Mouse (Mus musculus) CD4-positive, CD25-positive, alpha-beta regulatory T cell, adult 9 weeks (primary cell): ENCODE results near the gene Ddx60. TPM values are rescaled to one million over a fixed set of nuclear protein-coding genes. Genes with fewer than 3 reads are reported as not detected.

ENCODE experiments used
- polyA plus RNA-seq: library from polyadenylated mRNA; unstranded; fragments of 100-300 nt; shearing (Covaris generic); gene quantifications from one replicate; pipeline ENCODE4 v1.2.1, GENCODE M21; 2017

Gene Ddx60
- 45.5 TPM for polyA plus RNA-seq

GRCm38 (mm10) chr8:61927777-61928494 lies at the start of gene Ddx60:
Gene Ddx60, plus strand, starts transcription at chr8:61928087.

GRCm38 (mm10) chr8:61902521-61902920 lies 25.4 kb upstream of the Ddx60 start, which contains the start of gene Palld:
Gene Palld, minus strand, starts transcription at chr8:61902690.

Other genes with a start within 250 kb of the Ddx60 start
- 0.63 TPM for gene Palld, start 25.4 kb upstream of the Ddx60 start, polyA plus RNA-seq
- not detected for gene Anxa10, start 195.1 kb downstream of the Ddx60 start, polyA plus RNA-seq